Mouse (Mus musculus): ENCODE measurements at regions not wholly inside any gene's neighbourhood (a gene's known extent, or its start where the extent isn't known, plus 50 kb on each side); places are given as distances from the start of the nearest gene placed in this dataset.

GRCm38 (mm10) chr10:42076711-42077110 is 58.5 kb upstream of the Armc2 start:
- no peak overlapping the region for H3K4me2 ChIP-seq (replicated peaks)
- no peak overlapping the region for H3K27ac ChIP-seq
- ATAC-seq (ENCODE audit: low FRiP score, low read depth), result no peak
- H3K27me3 ChIP-seq, result no peaks in the 10 kb centered on the region
- H3K36me3 ChIP-seq, result no peaks in the 10 kb centered on the region
- H3K4me3 ChIP-seq, result no peak overlapping the region
- peaks cover 21% of the 10 kb centered on the region for H3K4me1 ChIP-seq
- H3K9me3 ChIP-seq, result no peaks in the 10 kb centered on the region; the same call in 1 of the 2 replicates
- H3K9ac ChIP-seq, result no peak overlapping the region
- 79% methylated on average over 4 of the region's 4 CpGs for WGBS

DNA sequence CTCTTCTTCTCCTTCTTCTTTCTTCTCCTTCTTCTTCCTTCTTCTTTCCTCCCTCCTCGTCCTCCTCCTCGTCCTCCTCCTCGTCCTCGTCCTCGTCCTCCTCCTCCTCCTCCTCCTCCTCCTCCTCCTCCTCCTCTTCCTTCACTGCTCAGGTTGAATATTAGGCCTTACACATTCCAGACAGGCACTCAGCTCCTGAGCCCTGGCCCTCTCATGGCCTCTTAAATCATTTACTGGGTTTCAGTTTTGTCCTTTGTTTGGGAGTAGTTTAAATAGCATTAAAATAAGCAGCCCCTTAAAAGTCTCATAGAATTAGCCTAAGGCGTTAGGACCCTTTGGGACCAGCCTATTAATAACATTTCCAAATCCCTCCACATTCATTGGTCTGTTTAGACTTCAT is 57.3 kb upstream of the Armc2 start:
- Histone ChIP-seq H3K9ac (no peak overlapping the region), H3K4me2 (replicated peaks) (no peak overlapping the region), H3K27ac (no peak overlapping the region), H3K4me1 (peaks cover 31% of the 10 kb centered on the region), H3K27me3 (no peaks in the 10 kb centered on the region), H3K9me3 (no peaks in the 10 kb centered on the region; the same call in 1 of the 2 replicates), H3K4me3 (no peak overlapping the region), H3K36me3 (no peaks in the 10 kb centered on the region)
- ATAC-seq (ENCODE audit: low FRiP score, low read depth), result no peak
- WGBS, result 63% methylated on average over 6 of the region's 6 CpGs

DNA sequence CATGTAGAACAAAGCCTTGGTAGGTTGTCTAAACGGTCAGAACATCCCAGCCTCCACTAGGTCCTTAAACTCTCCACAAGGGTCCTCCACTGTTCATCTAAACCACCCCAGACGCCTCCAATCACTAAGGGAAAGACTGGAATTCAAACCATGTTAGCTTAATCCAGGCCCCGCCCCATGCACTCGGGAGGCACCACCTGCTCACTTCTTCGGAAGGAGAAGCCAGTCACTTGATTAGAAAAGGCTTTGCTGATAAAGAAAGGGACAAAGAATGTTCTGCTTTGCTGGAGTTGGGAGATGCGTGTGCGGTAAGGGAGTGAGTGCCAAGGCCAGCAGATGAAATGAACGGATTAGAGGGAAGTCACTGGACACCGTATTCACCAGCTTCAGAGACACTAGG is 54.5 kb upstream of the Armc2 start:
- Histone ChIP-seq H3K27me3 (no peaks in the 10 kb centered on the region), H3K36me3 (no peaks in the 10 kb centered on the region), H3K27ac (no peak overlapping the region), H3K4me1 (peaks cover 29% of the 10 kb centered on the region), H3K9me3 (no peaks in the 10 kb centered on the region; the same call in 1 of the 2 replicates), H3K4me3 (no peak overlapping the region), H3K4me2 (replicated peaks) (no peak overlapping the region), H3K9ac (no peak overlapping the region)
- WGBS, result 37% methylated on average over 9 of the region's 9 CpGs
- ATAC-seq (ENCODE audit: low FRiP score, low read depth), result 0 out of 2 replicates have a peak, but pooled peaks have one; percentile 61

- H3K9ac ChIP-seq, result no peak overlapping the region
- H3K4me1 ChIP-seq, result peaks cover 29% of the 10 kb centered on the region
- H3K27ac ChIP-seq, result no peak overlapping the region
- no peak for ATAC-seq (ENCODE audit: low FRiP score, low read depth)
- WGBS, result 44% methylated on average over 3 of the region's 3 CpGs
- H3K27me3 ChIP-seq, result no peaks in the 10 kb centered on the region
- no peak overlapping the region for H3K4me3 ChIP-seq
- no peaks in the 10 kb centered on the region; the same call in 1 of the 2 replicates for H3K9me3 ChIP-seq
- no peak overlapping the region for H3K4me2 ChIP-seq (replicated peaks)
- H3K36me3 ChIP-seq, result no peaks in the 10 kb centered on the region
These were observed 53.9 kb upstream of the Armc2 start for GRCm38 (mm10) chr10:42072131-42072530.

DNA sequence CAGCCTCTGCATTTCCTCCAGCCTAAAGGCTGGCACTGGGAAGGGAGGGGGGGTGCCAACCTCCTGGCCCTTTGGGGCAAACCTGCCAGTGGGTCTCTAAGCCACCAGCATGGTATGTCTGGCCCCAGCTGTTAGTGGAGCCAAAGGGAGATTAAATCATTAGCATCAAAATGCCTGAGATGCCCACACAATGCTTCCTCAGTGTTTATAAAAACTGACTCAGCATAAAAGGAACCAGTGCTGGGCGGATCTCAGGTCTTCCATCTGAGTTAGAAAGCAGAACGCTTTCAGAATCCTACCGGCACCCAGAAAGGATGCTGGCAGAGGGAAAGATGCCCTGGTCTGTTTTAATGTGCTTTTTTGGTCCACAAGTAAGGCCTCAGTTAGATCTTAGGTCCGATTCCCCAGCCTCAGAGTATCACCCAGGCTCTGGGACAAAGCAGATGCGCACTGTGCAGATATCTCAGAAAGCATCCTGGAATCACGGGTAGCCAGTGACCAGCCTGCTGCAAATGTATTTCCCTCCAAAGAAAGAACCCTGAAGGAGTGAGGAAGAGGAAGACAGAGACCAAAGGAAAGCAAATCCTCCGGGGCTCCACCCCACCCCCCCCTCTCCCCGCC is 53.3 kb upstream of the Armc2 start:
- 48% methylated on average over 8 of the region's 8 CpGs for WGBS
- Histone ChIP-seq H3K4me2 (replicated peaks) (no peak overlapping the region), H3K4me1 (peaks cover 29% of the 10 kb centered on the region), H3K36me3 (no peaks in the 10 kb centered on the region), H3K9ac (no peak overlapping the region), H3K27ac (no peak overlapping the region), H3K9me3 (no peaks in the 10 kb centered on the region; the same call in 1 of the 2 replicates), H3K27me3 (no peaks in the 10 kb centered on the region), H3K4me3 (no peak overlapping the region)
- ATAC-seq (ENCODE audit: low FRiP score, low read depth), result no peak

GRCm38 (mm10) chr10:42070611-42071403 is 52.6 kb upstream of the Armc2 start:
- WGBS, result 28% methylated on average over 10 of the region's 10 CpGs
- no peaks in the 10 kb centered on the region for H3K27me3 ChIP-seq

DNA sequence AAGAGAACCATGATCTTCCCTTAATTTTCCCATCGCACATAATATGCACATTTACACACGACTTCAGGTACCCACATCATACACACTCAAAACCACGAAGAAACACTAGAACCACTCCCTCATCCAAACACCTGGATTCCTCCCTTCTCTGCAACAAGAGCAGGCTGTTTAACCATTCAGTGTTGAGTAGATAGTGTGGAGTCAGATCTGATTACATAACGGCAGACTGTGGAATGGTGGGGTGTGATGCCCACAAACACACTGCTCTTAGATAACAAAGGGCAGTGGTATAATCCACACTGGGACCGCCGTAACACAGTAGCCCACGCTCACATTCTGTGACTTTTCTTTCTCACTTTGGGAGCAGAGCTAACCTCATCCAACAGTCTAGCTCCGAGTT is 51.5 kb upstream of the Armc2 start:
- no peak overlapping the region for H3K27ac ChIP-seq
- no peaks in the 10 kb centered on the region for H3K9me3 ChIP-seq
- ATAC-seq (ENCODE audit: low FRiP score, low read depth), result no peak
- H3K9ac ChIP-seq, result no peak overlapping the region
- no peaks in the 10 kb centered on the region for H3K27me3 ChIP-seq
- WGBS, result 89% methylated on average over 8 of the region's 8 CpGs
- H3K4me3 ChIP-seq, result no peak overlapping the region
- H3K4me2 ChIP-seq (replicated peaks), result no peak overlapping the region
- H3K36me3 ChIP-seq, result no peaks in the 10 kb centered on the region
- peaks cover 29% of the 10 kb centered on the region for H3K4me1 ChIP-seq

More at GRCm38 (mm10) chr10:42070611-42071403, 52.6 kb upstream of the Armc2 start:
- no peak overlapping the region for H3K4me3 ChIP-seq
- H3K4me2 ChIP-seq (replicated peaks), result no peak overlapping the region
- no peak overlapping the region for H3K9ac ChIP-seq
- peaks cover 29% of the 10 kb centered on the region for H3K4me1 ChIP-seq
- no peak overlapping the region for H3K27ac ChIP-seq
- ATAC-seq (ENCODE audit: low FRiP score, low read depth), result no peak
- no peaks in the 10 kb centered on the region; the same call in 1 of the 2 replicates for H3K9me3 ChIP-seq
- no peaks in the 10 kb centered on the region for H3K36me3 ChIP-seq

DNA sequence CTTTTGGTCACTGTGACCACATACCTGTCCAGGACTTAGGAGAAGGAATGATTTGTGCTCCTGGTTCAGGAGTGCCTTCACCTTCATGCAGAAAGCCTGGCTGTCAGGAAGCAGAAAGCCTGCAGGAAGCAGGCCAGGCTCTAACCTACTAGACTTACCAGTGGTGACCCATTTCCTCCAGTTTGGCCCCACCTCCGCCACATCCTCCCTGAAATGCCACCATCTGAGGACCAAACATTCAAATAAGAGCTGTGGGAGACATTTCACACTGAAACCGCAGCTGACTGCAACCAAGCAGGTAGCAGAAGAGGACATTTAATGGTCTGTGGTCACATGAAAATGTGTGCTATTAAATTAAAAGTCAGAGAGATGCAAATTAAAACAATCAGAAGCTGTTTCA is 50.3 kb upstream of the Armc2 start:
- no peak overlapping the region for H3K4me2 ChIP-seq (replicated peaks)
- H3K4me3 ChIP-seq, result no peak overlapping the region
- no peaks in the 10 kb centered on the region for H3K9me3 ChIP-seq
- no peak overlapping the region for H3K27ac ChIP-seq
- H3K4me1 ChIP-seq, result peaks cover 25% of the 10 kb centered on the region
- no peak for ATAC-seq (ENCODE audit: low FRiP score, low read depth)
- no peaks in the 10 kb centered on the region for H3K27me3 ChIP-seq
- H3K36me3 ChIP-seq, result no peaks in the 10 kb centered on the region
- H3K9ac ChIP-seq, result no peak overlapping the region
- WGBS, result 68% methylated on average over 2 of the region's 2 CpGs

Measured in limb, embryonic 13.5 days (tissue).